Mouse (Mus musculus) CH12.LX (cell line): ENCODE measurements around the gene Taf15.

ENCODE experiments used
- CHD2 ChIP-seq: IDR thresholded peaks from 2 replicates; pipeline ENCODE4 v1.6.1; 2011; ENCODE audit warnings: low read length, improper control_type of control experiment
- CTCF ChIP-seq, 2 experiments: IDR thresholded peaks in 1 of 2; conservative IDR thresholded peaks in 1 of 2; 2 replicates each; pipeline ENCODE4 v1.5.1; 2011 to 2012; ENCODE audit warnings: low read depth in 2 of 2, low read length in 2 of 2, improper control_type of control experiment in 1 of 2, inconsistent platforms in 1 of 2, mild to moderate bottlenecking in 1 of 2, moderate library complexity in 1 of 2
- IRF4 ChIP-seq: IDR thresholded peaks from 2 replicates; pipeline ENCODE4 v1.6.1; 2014; ENCODE audit warnings: low read depth, mild to moderate bottlenecking, inconsistent platforms, low read length, improper control_type of control experiment
- JUND ChIP-seq: conservative IDR thresholded peaks from 2 replicates; pipeline ENCODE4 v1.6.1; 2011; ENCODE audit warnings: low read depth, low read length, improper control_type of control experiment
- MYC ChIP-seq: IDR thresholded peaks from 2 replicates; pipeline ENCODE4 v1.6.1; 2011; ENCODE audit warnings: low read depth, mild to moderate bottlenecking, improper control_type of control experiment, low read length
- NRF1 ChIP-seq: IDR thresholded peaks from 2 replicates; pipeline ENCODE4 v1.6.1; 2014; ENCODE audit warnings: low read depth, mild to moderate bottlenecking, inconsistent platforms, low read length, improper control_type of control experiment, moderate library complexity
- POLR2A ChIP-seq: IDR thresholded peaks from 2 replicates; pipeline ENCODE4 v1.6.1; 2011; ENCODE audit warnings: low read depth, mild to moderate bottlenecking, improper control_type of control experiment, low read length
- USF1 ChIP-seq: IDR thresholded peaks from 2 replicates; pipeline ENCODE4 v1.6.1; 2014; ENCODE audit warnings: low read depth, mild to moderate bottlenecking, inconsistent platforms, low read length, improper control_type of control experiment

GRCm38 (mm10) chr11:83432533-83432932 lies 40.4 kb upstream of the Taf15 start:
- TF ChIP-seq CTCF (conservative IDR thresholded peaks at IDR 0.05 in 1 of 2, IDR thresholded peaks at IDR 0.05 in 1 of 2; ENCODE audit: low read depth in 2 of 2, low read length in 2 of 2): no peak
- TF ChIP-seq USF1: no peak
- no peak for TF ChIP-seq JUND
- TF ChIP-seq IRF4: no peak
- TF ChIP-seq CHD2: no peak
- no peak for TF ChIP-seq MYC
- no peak for TF ChIP-seq NRF1
- no peak for TF ChIP-seq POLR2A
